Mouse (Mus musculus): ENCODE results near the gene Cyp2d9.
"Not testable (repeated sequence)": the region's sequence is repeated elsewhere in the genome, so short reads cannot be mapped to it uniquely, and the experiment has no call there.

Cyp2d9 gene

GRCm38 (mm10) chr15:82450045-82450444 lies 16.8 kb downstream of the Cyp2d9 start:
- not testable (repeated sequence) for DNase-seq (ENCODE audit: low spot score in 2 of 2)

DNA sequence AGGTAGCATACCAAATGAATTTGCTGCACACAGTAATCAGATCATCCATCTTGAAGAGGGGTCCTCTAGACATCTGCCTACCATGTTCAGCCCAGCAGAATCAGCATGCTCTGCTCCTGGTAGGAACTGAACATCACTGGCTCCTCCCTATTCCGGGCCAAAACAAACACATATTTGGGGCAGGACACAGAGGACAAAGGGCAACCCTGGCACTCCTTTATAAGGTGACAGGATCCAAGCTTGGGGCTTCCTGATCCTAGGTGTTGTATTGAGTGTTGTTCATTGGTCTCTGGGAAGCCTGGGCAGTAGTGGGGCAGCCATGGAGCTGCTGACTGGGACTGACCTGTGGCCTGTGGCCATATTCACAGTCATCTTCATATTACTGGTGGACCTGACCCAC lies 18.9 kb downstream of the Cyp2d9 start:
- not testable (repeated sequence) for DNase-seq (ENCODE audit: low spot score in 2 of 2)

DNA sequence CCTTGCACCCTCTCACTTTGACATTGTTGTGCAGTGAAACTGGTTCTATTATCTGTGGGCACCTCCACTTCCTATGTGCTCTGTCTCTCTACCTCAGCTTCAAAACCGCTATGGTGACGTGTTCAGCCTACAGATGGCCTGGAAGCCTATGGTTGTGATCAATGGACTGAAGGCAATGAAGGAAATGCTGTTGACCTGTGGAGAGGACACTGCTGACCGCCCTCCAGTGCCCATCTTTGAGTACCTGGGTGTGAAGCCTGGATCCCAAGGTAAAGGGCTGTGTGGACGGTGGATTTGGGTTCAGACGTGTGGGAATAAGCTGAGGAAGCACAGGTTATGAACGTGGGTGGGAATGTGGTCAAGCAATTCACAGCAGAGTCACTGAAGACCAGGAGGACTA lies 20.3 kb downstream of the Cyp2d9 start:
- not testable (repeated sequence) for DNase-seq (ENCODE audit: low spot score in 2 of 2)

DNA sequence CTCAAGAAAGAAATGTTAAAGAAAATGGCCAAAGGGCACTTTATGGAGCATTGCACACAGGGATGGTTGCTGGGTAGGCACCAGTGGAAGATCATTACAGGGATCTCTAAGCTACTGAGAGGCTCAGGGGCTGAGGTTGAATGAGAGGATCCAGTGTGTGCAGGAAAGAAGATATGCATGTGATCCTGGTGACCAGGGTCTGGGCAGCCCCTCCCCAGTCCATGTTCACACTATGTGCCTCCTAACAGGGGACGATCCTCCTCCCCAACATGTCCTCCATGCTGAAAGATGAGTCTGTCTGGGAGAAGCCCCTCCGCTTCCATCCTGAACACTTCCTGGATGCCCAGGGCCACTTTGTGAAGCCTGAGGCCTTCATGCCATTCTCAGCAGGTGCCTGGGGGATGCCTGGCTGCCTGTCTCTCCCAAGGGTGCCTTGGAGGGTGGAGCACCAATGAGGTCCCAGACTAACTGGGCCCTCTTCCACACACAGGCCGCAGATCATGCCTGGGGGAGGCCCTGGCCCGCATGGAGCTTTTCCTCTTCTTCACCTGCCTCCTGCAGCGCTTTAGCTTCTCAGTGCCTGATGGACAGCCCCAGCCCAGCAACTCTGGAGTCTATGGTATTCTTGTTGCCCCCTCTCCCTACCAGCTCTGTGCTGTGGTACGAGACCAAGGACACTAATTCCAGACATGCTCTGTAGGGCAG lies 23.0 kb downstream of the Cyp2d9 start:
- not testable (repeated sequence) for DNase-seq (ENCODE audit: low spot score in 2 of 2)

DNA sequence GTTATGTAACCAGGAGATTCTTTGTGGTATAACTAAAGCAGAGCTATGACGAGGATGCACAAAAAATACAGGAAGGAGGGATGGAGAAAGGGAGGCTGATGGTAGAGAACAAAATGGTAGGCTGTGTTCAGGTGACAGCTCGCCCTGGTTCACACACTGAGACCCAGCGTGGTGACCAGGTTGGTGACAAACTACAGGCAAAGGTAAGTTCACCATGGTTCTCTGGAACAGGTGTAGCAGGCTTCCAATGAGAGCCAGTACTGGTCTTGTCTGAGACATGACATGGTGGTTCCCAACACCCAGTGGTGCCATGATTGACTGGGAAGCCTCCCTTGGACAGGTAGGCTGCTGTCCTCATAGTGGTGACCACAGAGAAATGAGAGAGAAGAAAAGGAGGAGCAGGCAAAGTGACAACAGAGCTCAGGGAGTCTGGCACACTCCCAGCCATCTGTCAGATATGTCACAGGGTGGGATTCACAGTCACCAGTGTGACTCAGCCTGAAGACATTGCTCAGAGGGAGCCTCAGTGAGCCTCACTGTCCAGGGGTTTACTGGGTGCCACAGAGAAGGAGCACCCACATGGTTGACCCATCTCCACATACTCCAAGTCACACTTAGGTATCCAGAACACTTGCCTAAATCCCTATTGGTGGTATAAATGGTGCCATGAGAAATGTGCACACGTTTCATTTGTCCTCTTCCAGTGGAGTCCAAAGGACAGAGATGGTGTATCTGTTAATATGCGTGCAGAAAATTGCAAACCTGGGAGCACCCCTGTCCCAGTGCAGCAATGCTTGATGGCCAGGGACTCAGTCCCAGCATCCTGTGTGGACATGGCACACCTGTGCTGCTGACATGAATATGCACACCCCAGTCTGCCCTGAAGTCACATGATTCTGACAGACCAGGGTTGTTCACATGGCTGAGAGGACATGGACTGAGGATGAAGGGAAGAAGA lies 24.1 kb downstream of the Cyp2d9 start:
- no peak for DNase-seq (ENCODE audit: low spot score in 2 of 2)

DNA sequence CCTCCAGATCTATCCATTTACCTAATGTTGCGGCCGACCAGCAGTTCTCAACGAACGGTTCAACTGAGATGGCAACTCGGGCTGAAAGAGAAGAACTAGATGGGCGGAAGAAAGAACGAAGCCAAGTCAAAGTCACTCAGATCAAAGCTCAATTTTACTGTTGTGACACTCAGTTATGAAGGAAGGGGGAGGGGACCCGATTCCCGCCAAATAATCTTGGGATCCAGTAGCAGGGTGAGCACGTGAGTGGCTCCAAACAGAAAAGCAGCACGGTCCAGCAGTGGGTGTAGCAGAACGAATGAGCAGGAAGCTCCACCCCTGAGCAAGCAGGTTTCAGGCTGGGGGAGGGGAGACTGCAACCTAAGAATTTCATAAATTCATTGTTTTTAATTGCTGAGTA lies 26.0 kb downstream of the Cyp2d9 start:
- not testable (repeated sequence) for DNase-seq (ENCODE audit: low spot score in 2 of 2)

- no peak for DNase-seq (ENCODE audit: low spot score in 2 of 2)
These were observed 31.5 kb downstream of the Cyp2d9 start for GRCm38 (mm10) chr15:82464701-82465100.

GRCm38 (mm10) chr15:82494273-82494672 lies 61.0 kb downstream of the Cyp2d9 start:
- not testable (repeated sequence) for DNase-seq (ENCODE audit: low spot score in 2 of 2)

Data from frontal cortex, postnatal 10 days (tissue).